Mouse (Mus musculus) CD4-positive helper T cell, adult 2 months (primary cell): ENCODE results near the gene Brd4.
"Not testable (repeated sequence)": the region's sequence is repeated elsewhere in the genome, so short reads cannot be mapped to it uniquely, and the experiment has no call there.

Experiments
- DNase-seq: peaks from one replicate; pipeline ENCODE4 v3.0.0-alpha.2; 2012; ENCODE audit warnings: low read depth, missing footprints, low spot score

The Brd4 gene

GRCm38 (mm10) chr17:32229256-32229655, 55.3 kb downstream of the Brd4 start:
- DNase-seq = no peak

- DNase-seq = no peak
Measured at GRCm38 (mm10) chr17:32220873-32221272, 63.6 kb downstream of the Brd4 start.

GRCm38 (mm10) chr17:32215587-32215986, 68.9 kb downstream of the Brd4 start:
- DNase-seq = not testable (repeated sequence)

GRCm38 (mm10) chr17:32211554-32211953, 73.0 kb downstream of the Brd4 start:
- not testable (repeated sequence) for DNase-seq

GRCm38 (mm10) chr17:32209752-32210151, 74.8 kb downstream of the Brd4 start:
- peak; percentile 26 for DNase-seq

- no peak for DNase-seq
Measured at GRCm38 (mm10) chr17:32209144-32209543, 75.4 kb downstream of the Brd4 start.

GRCm38 (mm10) chr17:32207586-32208245, 76.8 kb downstream of the Brd4 start:
- no peak for DNase-seq

GRCm38 (mm10) chr17:32205345-32205744, 79.2 kb downstream of the Brd4 start:
- no peak for DNase-seq

GRCm38 (mm10) chr17:32202972-32203371, 81.5 kb downstream of the Brd4 start:
- no peak for DNase-seq

- DNase-seq = peak; percentile 38
Measured at GRCm38 (mm10) chr17:32201086-32201485, 83.4 kb downstream of the Brd4 start.

- no peak for DNase-seq
Measured at GRCm38 (mm10) chr17:32199796-32200195, 84.7 kb downstream of the Brd4 start.

GRCm38 (mm10) chr17:32197156-32197555, 87.4 kb downstream of the Brd4 start:
- DNase-seq = no peak

GRCm38 (mm10) chr17:32195725-32196124, 88.8 kb downstream of the Brd4 start:
- no peak for DNase-seq

- DNase-seq = no peak
Measured at GRCm38 (mm10) chr17:32193010-32193409, 91.5 kb downstream of the Brd4 start.

- DNase-seq = peak; percentile 47
Measured at GRCm38 (mm10) chr17:32189850-32190249, 94.7 kb downstream of the Brd4 start.

- DNase-seq = peak; percentile 41
Measured at GRCm38 (mm10) chr17:32188863-32189636, 95.5 kb downstream of the Brd4 start, which contains the start of gene Ephx3. TSS of gene Ephx3 (minus strand) at chr17:32189549.

- DNase-seq = no peak
Measured at GRCm38 (mm10) chr17:32183017-32183416, 101.5 kb downstream of the Brd4 start.

GRCm38 (mm10) chr17:32179621-32180491, 104.7 kb downstream of the Brd4 start:
- DNase-seq = no peak

- DNase-seq = no peak
Measured at GRCm38 (mm10) chr17:32176919-32177318, 107.6 kb downstream of the Brd4 start.

GRCm38 (mm10) chr17:32173166-32173565, 111.4 kb downstream of the Brd4 start:
- DNase-seq = no peak

- no peak for DNase-seq
Measured at GRCm38 (mm10) chr17:32172485-32172884, 112.0 kb downstream of the Brd4 start.
